Mouse (Mus musculus): ENCODE data around the gene Agbl2. TPM values are rescaled to one million over a fixed set of nuclear protein-coding genes. Genes with fewer than 3 reads are reported as not detected.

Agbl2 gene
- polyA plus RNA-seq, 1 experiment from 2014 or later, result 0.11 TPM

- peaks cover 12% of the 10 kb centered on the region for H3K36me3 ChIP-seq (ENCODE audit: control insufficient read depth, insufficient read depth, low read length)
- H3K4me1 ChIP-seq (ENCODE audit: control insufficient read depth, insufficient read depth, low read length), result peaks cover 17% of the 10 kb centered on the region
- H3K9me3 ChIP-seq (ENCODE audit: control insufficient read depth, low read length), result no peaks in the 10 kb centered on the region
- peak overlapping the region; percentile 77 for H3K4me3 ChIP-seq (ENCODE audit: low read depth, low read length)
- H3K4me2 ChIP-seq (ENCODE audit: low read depth, low read length), result peak overlapping the region; percentile 51
- 5% methylated on average over 8 of the region's 8 CpGs for WGBS
- H3K27ac ChIP-seq (ENCODE audit: low read depth, low read length), result peak overlapping the region; percentile 86
- peak; percentile 74 for ATAC-seq (ENCODE audit: low read depth)
- no peaks in the 10 kb centered on the region for H3K27me3 ChIP-seq (ENCODE audit: control insufficient read depth, insufficient read depth, low read length)
- H3K9ac ChIP-seq (replicated peaks; ENCODE audit: low read depth, low read length), result peak overlapping the region; percentile 43; the same call in 1 of the 2 replicates
Measured at GRCm38 (mm10) chr2:90846597-90846954, 64.0 kb downstream of the Agbl2 start.

DNA sequence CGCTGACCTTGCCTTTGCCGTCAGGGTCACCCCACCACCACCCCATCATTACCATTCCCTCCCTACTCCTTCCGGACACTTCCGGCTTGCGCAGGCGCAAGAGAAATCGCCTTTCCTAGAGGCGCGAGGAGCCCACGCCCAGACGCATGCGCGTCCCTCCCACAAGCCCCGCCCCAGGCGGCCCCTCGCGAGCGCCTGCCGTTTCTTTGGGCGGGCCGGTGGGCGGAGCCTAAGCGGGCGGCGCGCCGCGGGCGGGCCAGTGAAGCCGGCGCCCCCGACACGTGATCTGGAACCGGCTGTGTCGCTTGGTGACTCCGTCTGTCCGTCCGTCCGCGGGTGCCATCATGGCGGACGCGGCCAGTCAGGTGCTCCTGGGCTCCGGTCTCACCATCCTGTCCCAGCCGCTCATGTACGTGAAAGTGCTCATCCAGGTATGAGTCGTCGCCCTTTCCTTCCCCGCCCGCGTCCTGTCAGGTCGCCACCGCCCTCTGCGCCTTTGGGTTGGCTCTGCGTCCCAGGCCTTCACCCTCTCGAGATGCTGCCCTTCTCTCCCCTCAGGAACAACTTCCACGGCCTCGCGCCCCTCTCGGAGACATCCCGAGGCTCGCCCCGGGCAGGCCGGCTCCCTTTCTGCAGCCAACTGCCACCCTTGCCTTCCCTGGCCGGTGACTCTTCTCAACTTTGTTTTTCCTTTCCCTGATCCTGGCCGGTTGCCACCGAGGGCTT is 64.6 kb downstream of the Agbl2 start, which contains the start of gene Mtch2:
Gene Mtch2 (plus strand): TSS at position 201 of the 726 bp plus-strand sequence.
- Histone ChIP-seq H3K9ac (replicated peaks; ENCODE audit: low read depth, low read length) (peak within 1 kb of the TSS; percentile 70), H3K9me3 (ENCODE audit: control insufficient read depth, low read length) (no peaks in the 10 kb centered on the region), H3K4me1 (ENCODE audit: control insufficient read depth, insufficient read depth, low read length) (peaks cover 17% of the 10 kb centered on the region), H3K36me3 (ENCODE audit: control insufficient read depth, insufficient read depth, low read length) (peaks cover 17% of the 10 kb centered on the region), H3K4me3 (ENCODE audit: low read depth, low read length) (peak within 1 kb of the TSS; percentile 77), H3K4me2 (ENCODE audit: low read depth, low read length) (peak within 1 kb of the TSS; percentile 54), H3K27me3 (ENCODE audit: control insufficient read depth, insufficient read depth, low read length) (no peaks in the 10 kb centered on the region), H3K27ac (ENCODE audit: low read depth, low read length) (peak within 1 kb of the TSS; percentile 86)
- under 1% methylated on average over 67 of the region's 67 CpGs for WGBS
- ATAC-seq (ENCODE audit: low read depth), result peak; percentile 95

DNA sequence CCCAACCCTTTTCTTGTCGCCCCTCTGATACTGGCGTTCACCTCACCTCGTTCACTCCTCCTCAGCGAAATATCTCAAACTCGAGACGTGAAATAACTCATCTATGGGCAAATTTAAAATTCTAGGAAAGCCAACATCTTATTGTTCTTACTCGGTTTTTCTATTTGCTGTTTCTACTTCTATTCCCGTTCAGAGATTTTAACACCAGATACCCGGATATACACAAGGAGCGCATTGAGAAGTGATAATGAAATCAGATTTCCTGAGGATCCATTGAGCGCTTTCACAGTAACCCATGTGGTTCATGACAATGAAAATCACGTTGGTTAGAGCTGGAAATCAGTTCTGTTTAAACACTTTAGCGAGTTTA is 65.1 kb downstream of the Agbl2 start:
- H3K9ac ChIP-seq (replicated peaks; ENCODE audit: low read depth, low read length), result peak overlapping the region; percentile 70
- no peak for ATAC-seq (ENCODE audit: low read depth)
- H3K9me3 ChIP-seq (ENCODE audit: control insufficient read depth, low read length), result no peaks in the 10 kb centered on the region
- peak overlapping the region; percentile 77 for H3K4me3 ChIP-seq (ENCODE audit: low read depth, low read length)
- 1% methylated on average over 13 of the region's 13 CpGs for WGBS
- H3K36me3 ChIP-seq (ENCODE audit: control insufficient read depth, insufficient read depth, low read length), result peaks cover 18% of the 10 kb centered on the region
- peak overlapping the region; percentile 86 for H3K27ac ChIP-seq (ENCODE audit: low read depth, low read length)
- H3K4me1 ChIP-seq (ENCODE audit: control insufficient read depth, insufficient read depth, low read length), result peaks cover 17% of the 10 kb centered on the region
- H3K4me2 ChIP-seq (ENCODE audit: low read depth, low read length), result peak overlapping the region; percentile 54
- no peaks in the 10 kb centered on the region for H3K27me3 ChIP-seq (ENCODE audit: control insufficient read depth, insufficient read depth, low read length)

DNA sequence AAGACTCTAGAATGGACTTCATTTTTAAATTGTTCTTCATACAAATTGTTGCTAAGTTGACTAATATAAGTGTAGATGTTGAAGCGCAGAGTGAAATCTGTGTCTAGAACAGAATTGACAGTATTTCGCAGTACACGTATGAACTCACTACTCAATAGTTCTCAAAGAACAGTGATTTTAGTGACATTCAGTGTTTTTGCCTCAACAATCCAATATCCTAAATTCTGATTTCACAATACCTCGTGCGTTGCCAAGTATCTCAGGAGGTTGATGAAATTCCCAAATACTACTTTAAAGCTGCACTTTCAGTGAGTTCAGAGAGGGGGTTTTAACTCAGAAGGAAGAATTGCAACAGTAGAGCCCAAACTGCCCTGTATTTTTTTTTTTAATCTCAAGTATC is 65.8 kb downstream of the Agbl2 start:
- Histone ChIP-seq H3K27ac (ENCODE audit: low read depth, low read length) (no peak overlapping the region), H3K4me2 (ENCODE audit: low read depth, low read length) (peak overlapping the region; percentile 54), H3K9me3 (ENCODE audit: control insufficient read depth, low read length) (no peaks in the 10 kb centered on the region), H3K4me1 (ENCODE audit: control insufficient read depth, insufficient read depth, low read length) (peaks cover 17% of the 10 kb centered on the region), H3K36me3 (ENCODE audit: control insufficient read depth, insufficient read depth, low read length) (peaks cover 24% of the 10 kb centered on the region), H3K9ac (replicated peaks; ENCODE audit: low read depth, low read length) (peak overlapping the region; percentile 70; the same call in 1 of the 2 replicates), H3K27me3 (ENCODE audit: control insufficient read depth, insufficient read depth, low read length) (no peaks in the 10 kb centered on the region), H3K4me3 (ENCODE audit: low read depth, low read length) (peak overlapping the region; percentile 77)
- 88% methylated on average over 5 of the region's 5 CpGs for WGBS
- ATAC-seq (ENCODE audit: low read depth), result no peak

DNA sequence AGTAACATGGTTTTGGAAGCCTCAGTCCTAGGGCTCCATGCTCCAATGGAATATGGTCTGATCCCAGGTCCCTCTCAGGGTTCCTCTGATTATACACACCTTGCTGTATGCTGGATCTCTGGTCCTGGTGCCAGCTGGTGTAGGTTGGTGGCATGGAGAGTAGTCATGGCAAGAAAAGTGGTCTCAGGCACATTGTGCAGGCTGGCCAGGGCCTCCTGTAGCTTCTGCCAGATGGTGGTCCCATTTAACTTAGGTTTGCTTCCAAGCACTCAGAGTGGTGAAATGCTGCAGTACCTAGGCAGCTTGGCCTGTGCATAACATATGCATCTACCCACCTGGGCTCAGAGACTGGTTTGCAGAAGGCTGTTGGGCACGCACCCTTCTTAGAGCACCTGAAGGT is 67.9 kb downstream of the Agbl2 start:
- H3K27ac ChIP-seq (ENCODE audit: low read depth, low read length), result no peak overlapping the region
- H3K27me3 ChIP-seq (ENCODE audit: control insufficient read depth, insufficient read depth, low read length), result no peaks in the 10 kb centered on the region
- ATAC-seq (ENCODE audit: low read depth), result no peak
- H3K4me2 ChIP-seq (ENCODE audit: low read depth, low read length), result no peak overlapping the region
- no peak overlapping the region for H3K4me3 ChIP-seq (ENCODE audit: low read depth, low read length)
- H3K36me3 ChIP-seq (ENCODE audit: control insufficient read depth, insufficient read depth, low read length), result peaks cover 27% of the 10 kb centered on the region
- H3K4me1 ChIP-seq (ENCODE audit: control insufficient read depth, insufficient read depth, low read length), result peaks cover 17% of the 10 kb centered on the region
- no peak overlapping the region for H3K9ac ChIP-seq (replicated peaks; ENCODE audit: low read depth, low read length)
- WGBS, result 97% methylated on average over 1 of the region's 1 CpGs
- H3K9me3 ChIP-seq (ENCODE audit: control insufficient read depth, low read length), result no peaks in the 10 kb centered on the region

DNA sequence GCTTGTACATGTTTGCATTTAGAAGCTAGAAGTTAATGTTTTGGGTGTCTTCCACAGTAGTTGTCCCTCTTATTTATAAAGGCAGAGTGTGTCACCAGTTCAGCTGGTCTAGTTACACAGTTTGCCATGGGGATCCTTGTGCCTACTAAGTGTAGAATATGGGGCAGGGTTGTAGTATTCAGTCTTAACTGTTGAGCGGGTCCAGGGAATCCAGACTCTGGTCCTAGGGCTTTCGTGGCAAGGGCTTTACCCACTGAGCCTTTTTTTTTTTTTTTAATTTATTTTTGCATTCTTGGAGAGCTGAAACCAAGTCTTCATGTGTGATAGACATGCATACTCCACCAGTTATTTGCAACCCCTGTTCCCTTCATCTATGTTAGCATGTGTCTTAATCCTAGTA is 79.0 kb downstream of the Agbl2 start:
- Histone ChIP-seq H3K27me3 (ENCODE audit: control insufficient read depth, insufficient read depth, low read length) (no peaks in the 10 kb centered on the region), H3K4me3 (ENCODE audit: low read depth, low read length) (no peak overlapping the region), H3K4me1 (ENCODE audit: control insufficient read depth, insufficient read depth, low read length) (no peaks in the 10 kb centered on the region), H3K9me3 (ENCODE audit: control insufficient read depth, low read length) (no peaks in the 10 kb centered on the region), H3K9ac (replicated peaks; ENCODE audit: low read depth, low read length) (no peak overlapping the region), H3K36me3 (ENCODE audit: control insufficient read depth, insufficient read depth, low read length) (peaks cover 57% of the 10 kb centered on the region), H3K4me2 (ENCODE audit: low read depth, low read length) (no peak overlapping the region), H3K27ac (ENCODE audit: low read depth, low read length) (no peak overlapping the region)
- no peak for ATAC-seq (ENCODE audit: low read depth)
- WGBS, result 98% methylated on average over 2 of the region's 2 CpGs

- no peak overlapping the region for H3K9ac ChIP-seq (replicated peaks; ENCODE audit: low read depth, low read length)
- H3K4me2 ChIP-seq (ENCODE audit: low read depth, low read length), result no peak overlapping the region
- H3K27ac ChIP-seq (ENCODE audit: low read depth, low read length), result peak overlapping the region; percentile 44; the same call in 1 of the 2 replicates
- no peaks in the 10 kb centered on the region for H3K27me3 ChIP-seq (ENCODE audit: control insufficient read depth, insufficient read depth, low read length)
- peak; percentile 28; the same call in 1 of the 2 replicates for ATAC-seq (ENCODE audit: low read depth)
- no peaks in the 10 kb centered on the region for H3K9me3 ChIP-seq (ENCODE audit: control insufficient read depth, low read length)
- no peak overlapping the region for H3K4me3 ChIP-seq (ENCODE audit: low read depth, low read length)
- H3K36me3 ChIP-seq (ENCODE audit: control insufficient read depth, insufficient read depth, low read length), result peaks cover 47% of the 10 kb centered on the region
- H3K4me1 ChIP-seq (ENCODE audit: control insufficient read depth, insufficient read depth, low read length), result no peaks in the 10 kb centered on the region
Measured at GRCm38 (mm10) chr2:90864184-90864583, 81.7 kb downstream of the Agbl2 start.

DNA sequence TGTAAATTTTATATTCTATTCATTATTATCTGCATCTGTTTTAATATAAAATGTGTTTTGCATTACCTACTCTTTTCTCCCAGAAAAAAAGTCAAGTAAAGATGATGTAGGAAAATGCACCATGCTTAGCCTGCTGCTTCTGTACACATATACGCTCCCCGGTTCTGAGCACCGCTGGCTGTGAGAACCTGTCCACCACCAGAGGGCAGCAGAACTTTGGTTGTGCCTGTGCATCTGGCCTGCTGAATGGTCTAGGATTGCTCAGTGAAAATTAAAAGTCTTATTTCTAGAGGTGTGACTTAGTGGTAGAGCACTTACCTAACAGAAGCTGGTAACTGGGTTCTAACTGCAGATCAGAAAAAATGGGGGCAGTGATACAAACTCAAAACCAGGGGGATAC is 84.0 kb downstream of the Agbl2 start:
- no peak overlapping the region for H3K4me3 ChIP-seq (ENCODE audit: low read depth, low read length)
- H3K36me3 ChIP-seq (ENCODE audit: control insufficient read depth, insufficient read depth, low read length), result peaks cover 34% of the 10 kb centered on the region

DNA sequence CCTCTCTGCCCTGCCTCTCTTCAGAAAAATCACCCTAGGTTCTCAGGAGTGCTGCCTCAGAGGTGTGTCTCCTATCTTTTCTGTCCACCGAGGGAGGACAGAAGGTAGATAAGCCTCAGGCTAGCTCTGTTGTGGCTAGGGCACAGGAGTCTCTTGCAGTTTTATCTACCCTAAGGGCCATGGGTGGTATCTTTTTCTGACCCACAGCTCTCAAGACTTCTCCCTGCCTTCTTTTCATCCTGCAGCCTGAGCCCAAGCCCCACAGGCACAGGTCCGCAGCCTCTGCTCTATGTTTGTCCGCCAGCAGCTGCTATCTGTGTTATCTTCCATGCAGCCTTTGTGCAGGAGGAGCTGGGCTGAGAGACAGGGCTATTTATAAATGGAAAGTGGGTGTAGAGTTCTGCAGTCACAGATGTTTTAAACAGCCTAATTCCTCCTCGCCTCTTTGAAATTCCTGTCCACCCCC is 87.6 kb downstream of the Agbl2 start:
- no peak overlapping the region for H3K27ac ChIP-seq (ENCODE audit: low read depth, low read length)
- no peak overlapping the region for H3K4me2 ChIP-seq (ENCODE audit: low read depth, low read length)
- H3K9me3 ChIP-seq (ENCODE audit: control insufficient read depth, low read length), result no peaks in the 10 kb centered on the region
- 50% methylated on average over 4 of the region's 4 CpGs for WGBS
- H3K36me3 ChIP-seq (ENCODE audit: control insufficient read depth, insufficient read depth, low read length), result peaks cover 11% of the 10 kb centered on the region
- no peaks in the 10 kb centered on the region for H3K27me3 ChIP-seq (ENCODE audit: control insufficient read depth, insufficient read depth, low read length)
- H3K9ac ChIP-seq (replicated peaks; ENCODE audit: low read depth, low read length), result no peak overlapping the region
- no peak for ATAC-seq (ENCODE audit: low read depth)
- H3K4me3 ChIP-seq (ENCODE audit: low read depth, low read length), result no peak overlapping the region
- no peaks in the 10 kb centered on the region for H3K4me1 ChIP-seq (ENCODE audit: control insufficient read depth, insufficient read depth, low read length)

More for the DNA sequence above, 84.0 kb downstream of the Agbl2 start:
- Histone ChIP-seq H3K27me3 (ENCODE audit: control insufficient read depth, insufficient read depth, low read length) (no peaks in the 10 kb centered on the region), H3K9ac (replicated peaks; ENCODE audit: low read depth, low read length) (no peak overlapping the region), H3K4me1 (ENCODE audit: control insufficient read depth, insufficient read depth, low read length) (no peaks in the 10 kb centered on the region), H3K27ac (ENCODE audit: low read depth, low read length) (no peak overlapping the region), H3K4me2 (ENCODE audit: low read depth, low read length) (no peak overlapping the region), H3K9me3 (ENCODE audit: control insufficient read depth, low read length) (no peaks in the 10 kb centered on the region)
- ATAC-seq (ENCODE audit: low read depth), result peak; percentile 90
- WGBS, result 34% methylated on average over 3 of the region's 3 CpGs
